Mouse (Mus musculus) spleen, adult 2 months (tissue): ENCODE measurements at regions not wholly inside any gene's neighbourhood (a gene's known extent, or its start where the extent isn't known, plus 50 kb on each side); places are given as distances from the start of the nearest gene placed in this dataset.

Experiments used
- CTCF ChIP-seq: fragments of 200-500 bp; IDR thresholded peaks from 2 replicates; pipeline ENCODE4 v1.5.1; 2011; ENCODE audit warnings: mild to moderate bottlenecking, inconsistent platforms; ENCODE audit not compliant: insufficient read depth, insufficient read length, insufficient replicate concordance; ENCODE audit errors: extremely low read depth
- POLR2A ChIP-seq: fragments of 200-500 bp; IDR thresholded peaks from 2 replicates; pipeline ENCODE4 v1.6.1; 2011; ENCODE audit warnings: low read depth, low read length, inconsistent platforms

- no peak for TF ChIP-seq CTCF
- no peak for TF ChIP-seq POLR2A
Measured at GRCm38 (mm10) chr6:117351846-117352245, 183.5 kb downstream of the Cxcl12 start.
